Mouse (Mus musculus) monocyte, adult 2 months (primary cell): ENCODE measurements at regions not wholly inside any gene's neighbourhood (a gene's known extent, or its start where the extent isn't known, plus 50 kb on each side); places are given as distances from the start of the nearest gene placed in this dataset.

Source experiments
- DNase-seq, 2 experiments: peaks; one replicate each; pipeline ENCODE4 v3.0.0; 2022; ENCODE audit warnings: low spot score in 2 of 2, low read depth in 1 of 2

DNA sequence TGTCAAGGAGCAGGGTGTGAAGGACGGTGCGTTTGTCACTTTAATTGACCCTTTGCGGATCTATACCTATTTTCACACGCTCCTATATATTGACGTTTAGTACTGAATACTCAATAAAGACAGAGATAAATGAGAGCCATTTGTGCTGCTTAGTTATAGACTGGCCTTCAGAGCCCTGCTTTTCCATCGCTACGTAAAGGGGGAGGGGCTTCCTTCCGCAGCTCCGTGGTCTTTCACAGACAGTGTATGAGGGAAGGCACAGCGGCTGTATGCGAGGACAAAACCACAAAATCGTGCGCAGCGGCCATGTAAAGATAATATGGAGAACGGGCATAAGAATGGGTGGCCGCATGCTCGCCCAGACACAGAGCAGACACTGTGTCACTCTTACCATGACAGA lies 58.4 kb upstream of the Pced1b start:
- DNase-seq, result no peak

DNA sequence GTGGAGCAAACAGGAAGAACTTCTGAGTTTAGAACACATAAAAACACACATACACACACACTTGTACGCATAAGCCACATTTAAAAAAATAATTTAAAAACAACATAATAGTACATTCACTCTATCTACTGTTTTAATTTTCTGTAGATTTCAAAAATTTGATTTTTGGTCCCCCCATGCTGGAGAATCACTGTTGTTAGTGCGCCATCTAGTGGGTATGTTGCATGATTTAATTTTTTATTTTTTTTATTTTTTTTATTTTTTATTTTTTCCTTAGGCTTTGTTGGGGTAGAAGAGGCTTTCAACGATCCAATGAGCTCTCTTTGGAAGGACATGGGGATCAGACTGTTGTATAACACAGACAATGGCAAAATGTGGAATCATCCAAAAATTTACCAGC lies 59.1 kb upstream of the Pced1b start:
- no peak for DNase-seq

DNA sequence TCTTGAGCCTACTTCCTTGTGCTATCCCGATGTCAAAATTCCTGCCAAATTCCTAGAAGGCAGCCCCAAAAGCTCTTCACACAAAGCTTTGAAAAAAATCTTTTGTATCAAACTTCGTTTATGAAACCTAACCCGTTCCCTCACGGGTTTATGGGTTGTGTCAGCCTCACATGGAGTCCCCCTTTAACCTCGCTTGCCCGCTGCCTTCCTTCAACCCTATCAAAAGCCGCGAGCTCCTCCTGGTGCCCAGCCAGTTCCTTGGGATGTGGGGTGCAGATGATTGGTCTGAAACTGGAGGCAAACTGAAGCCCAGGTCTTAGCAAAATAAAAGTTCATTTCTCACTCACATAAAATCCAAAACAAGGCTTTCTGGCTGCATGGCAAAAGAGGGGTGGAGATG lies 60.9 kb upstream of the Pced1b start:
- DNase-seq, result no peak

DNA sequence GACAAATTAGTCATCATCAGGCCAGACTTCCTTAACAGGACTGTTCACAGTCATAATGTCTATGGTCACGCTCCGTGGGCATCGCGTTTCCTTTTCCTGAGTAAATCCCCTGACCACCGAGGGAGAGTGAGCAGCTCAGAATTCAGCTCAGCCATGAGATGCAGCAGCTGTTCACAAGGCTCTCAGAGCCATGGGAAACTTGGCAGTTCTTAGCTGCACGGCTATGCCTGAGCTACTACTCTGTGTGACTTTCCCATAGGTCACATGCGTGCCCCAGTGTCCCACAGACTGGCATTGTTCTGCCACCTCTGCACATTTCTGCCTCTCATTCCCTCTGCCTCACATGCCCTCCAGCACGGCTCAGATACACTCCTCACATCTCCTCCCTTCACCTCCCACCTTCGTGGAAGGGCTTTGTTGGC lies 64.3 kb upstream of the Pced1b start:
- DNase-seq, result no peak

DNA sequence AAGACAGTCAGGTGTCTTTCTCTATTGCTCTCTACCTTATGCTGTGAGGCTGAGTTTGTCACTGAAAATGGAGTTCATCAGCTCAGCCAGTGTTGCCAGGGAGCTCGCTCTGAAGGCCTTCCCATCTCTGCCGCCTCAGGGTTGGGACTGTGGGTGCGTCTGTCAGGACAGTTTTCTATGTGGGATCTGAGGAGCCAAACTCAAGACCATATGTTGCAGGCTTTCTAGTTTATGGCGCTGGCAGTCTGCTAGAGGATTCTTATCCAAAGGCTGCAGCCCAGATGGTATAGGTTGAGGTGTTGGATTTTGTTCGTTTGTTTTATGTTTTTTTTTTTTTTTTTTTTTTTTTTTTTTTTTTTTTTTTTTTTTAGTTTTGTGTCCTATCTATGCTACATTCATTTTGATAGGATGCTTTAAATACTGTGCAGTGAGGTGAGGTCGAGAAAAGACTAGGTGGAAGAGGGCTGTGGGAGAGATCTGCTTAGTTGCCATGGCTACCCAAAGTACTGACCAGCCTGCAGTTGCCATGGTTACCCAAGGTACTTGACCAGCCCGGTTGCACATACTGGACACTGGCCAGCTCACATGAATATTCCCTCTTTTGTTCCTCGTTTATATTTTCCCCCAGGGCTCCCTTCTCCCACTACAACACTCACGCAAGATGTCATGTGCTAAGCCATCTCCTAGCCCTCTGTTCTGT lies 65.8 kb upstream of the Pced1b start:
- no peak for DNase-seq

DNA sequence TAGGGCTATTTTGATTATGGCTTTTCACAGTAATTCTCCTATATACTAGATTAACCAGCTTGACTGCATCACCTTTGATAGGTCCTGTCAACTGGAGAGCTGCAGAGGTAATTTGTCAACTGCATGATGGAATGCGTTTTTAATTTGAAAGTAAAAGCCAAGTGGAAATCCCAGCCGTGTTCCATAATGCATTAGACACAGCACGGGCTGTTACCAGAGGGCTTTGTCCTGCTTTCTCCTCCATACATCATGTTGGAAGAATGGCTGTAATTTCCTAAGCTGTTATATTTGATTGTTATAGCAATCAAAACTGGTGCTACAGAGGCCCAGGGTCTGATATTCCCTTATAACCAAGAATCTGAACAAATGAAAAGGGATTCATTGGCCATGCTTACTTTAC lies 68.6 kb upstream of the Pced1b start:
- DNase-seq, result no peak

DNA sequence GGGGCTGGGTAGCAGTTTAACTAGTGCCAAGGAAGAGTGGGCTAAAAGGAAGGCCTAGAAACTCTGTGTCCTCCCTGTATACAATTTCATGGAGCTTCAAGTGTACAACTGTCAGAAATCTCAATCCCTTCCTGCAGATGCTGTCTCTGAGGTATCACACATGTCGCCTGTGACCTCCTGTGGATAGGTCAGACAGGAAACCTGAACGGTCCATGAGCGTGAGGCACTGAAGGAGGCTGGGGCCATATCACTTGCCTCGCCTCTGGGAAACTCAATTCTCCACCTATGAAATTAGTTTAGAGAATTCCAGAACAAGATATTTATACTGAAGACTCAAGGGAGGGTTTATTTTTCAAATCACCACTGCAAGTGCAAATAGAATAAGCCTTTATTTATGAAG lies 69.1 kb upstream of the Pced1b start:
- no peak for DNase-seq

DNA sequence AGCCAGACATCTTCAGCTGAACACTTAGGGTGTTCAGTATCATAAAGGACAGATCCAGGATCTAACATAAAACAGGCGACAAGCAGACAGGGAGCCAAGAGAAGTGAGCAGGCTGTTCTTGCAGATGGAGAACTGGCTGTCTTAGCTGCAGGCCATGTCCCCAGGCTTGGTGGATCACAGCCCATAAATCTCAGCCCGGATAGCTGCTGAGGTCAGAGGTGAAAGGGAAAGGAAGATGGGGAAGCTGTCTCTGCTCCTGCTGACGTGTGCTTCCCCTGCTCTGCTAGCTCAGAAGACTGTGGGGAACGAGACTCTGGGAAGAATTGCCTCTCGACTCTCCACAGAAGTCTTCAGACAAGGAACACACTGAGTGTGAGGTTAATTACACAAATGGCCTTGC lies 71.9 kb upstream of the Pced1b start:
- no peak for DNase-seq

DNA sequence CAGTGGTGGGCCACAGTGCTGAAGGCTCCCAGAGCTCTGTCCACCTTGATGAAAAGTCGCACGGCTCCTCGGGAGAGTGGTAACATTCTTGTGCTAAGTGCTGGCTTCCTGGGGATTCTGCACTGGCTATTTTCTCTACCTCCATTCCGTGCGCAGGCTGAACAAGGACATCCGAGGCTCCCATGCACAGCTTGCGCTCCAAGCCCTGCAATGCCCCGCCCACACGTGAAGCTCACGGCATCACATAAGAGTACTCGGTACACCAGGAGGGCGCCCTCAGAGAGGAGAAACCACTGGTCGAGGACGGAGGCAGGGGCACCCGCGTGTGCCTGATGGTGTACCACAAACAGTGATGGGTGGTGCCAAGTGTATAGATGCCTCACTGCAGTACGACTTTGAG lies 73.7 kb upstream of the Pced1b start:
- DNase-seq, result no peak

DNA sequence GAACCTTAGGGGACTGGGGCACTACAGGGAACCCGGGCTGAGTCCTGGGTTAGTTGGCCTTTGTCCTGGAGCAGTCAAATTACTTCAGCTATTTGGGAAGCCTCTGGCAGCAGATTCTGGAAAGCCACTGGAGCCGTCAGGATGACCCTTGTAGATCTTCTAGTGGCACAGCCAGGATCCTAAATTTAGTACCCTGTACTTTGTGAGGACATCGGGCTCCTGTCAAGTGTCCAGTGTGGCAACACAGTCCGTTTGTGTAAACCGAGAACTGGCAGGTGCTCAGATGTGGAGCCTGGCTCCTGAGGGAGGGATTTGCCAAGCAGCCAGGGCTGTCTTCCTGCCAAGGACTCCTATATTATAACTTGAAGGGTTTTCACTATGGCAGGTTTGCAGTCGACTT lies 76.8 kb upstream of the Pced1b start:
- DNase-seq, result no peak

DNA sequence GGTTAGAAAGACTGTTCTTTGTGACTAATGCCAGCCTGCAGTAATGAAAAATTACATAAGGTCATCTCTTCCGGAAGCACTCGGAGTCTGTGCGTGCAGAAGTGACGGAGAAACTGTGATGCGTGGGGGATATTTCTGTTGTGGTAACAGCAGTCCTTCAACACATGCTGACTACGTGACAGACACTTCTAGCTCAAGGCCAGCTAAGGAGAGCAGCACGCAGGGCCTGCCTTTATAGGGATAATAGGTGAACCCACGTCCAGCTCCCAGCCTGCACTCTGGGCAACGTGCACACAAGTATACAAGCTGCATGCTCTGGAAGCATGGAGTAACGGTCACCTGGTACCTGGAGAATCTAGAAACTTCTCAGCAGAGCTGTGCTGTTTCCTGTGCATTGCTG lies 77.5 kb upstream of the Pced1b start:
- DNase-seq, result no peak

DNA sequence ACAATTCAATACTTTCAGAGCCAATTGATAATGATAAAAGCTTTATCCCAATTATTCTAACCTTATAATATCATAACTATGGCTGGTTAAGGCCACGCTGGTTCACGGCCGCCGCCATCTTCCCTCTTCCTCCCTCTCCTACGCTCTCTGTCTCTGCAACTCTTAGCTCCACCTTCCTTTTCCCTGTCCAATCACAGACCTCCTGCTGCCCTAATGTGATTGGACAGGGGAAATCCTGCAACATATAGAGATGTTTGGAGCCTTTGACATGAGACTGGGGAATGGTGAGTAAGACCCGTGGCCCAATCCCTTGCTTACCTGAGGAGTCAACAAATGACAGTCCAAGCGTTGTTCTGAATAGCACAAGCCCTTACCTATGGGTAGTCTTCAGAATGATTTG lies 79.8 kb upstream of the Pced1b start:
- no peak for DNase-seq

DNA sequence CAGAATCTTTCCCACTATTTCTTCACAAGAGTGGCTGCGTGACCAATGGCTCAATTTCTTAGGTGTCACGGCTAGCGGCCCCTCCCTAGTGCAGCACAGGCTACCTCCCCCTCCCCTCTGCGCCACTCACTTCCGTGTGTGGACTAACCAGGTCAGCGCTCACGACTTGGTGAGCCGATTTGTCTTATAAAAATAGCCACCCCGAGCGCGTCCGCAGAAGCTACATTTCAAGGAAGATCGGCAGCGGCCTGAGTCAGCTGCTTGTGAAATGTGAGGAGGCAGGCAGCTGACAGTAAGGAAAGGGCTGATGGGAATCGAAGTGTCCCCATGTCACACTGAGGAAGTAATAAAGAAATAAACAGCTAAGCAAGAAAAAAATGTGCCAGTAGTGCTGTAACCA lies 82.3 kb upstream of the Pced1b start:
- DNase-seq, result no peak

DNA sequence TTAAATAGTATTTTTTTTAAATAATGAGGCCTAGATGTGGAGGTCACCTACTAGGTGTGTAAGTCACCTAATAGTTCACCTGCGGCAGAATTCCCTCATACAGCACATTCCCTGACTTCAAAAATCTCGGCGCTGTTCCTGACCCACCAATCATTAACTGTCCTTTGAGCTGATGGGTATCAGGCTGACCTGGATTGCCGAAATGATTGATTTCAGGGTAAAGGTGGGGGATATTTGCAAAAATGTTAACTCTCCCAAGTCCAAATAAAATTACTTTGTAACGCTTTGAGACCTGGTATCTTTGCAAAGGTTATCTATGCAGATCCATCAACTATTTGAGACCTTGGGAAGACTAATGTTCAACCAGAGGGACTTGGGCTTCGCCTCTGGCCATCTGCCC lies 82.9 kb upstream of the Pced1b start:
- DNase-seq, result no peak

DNA sequence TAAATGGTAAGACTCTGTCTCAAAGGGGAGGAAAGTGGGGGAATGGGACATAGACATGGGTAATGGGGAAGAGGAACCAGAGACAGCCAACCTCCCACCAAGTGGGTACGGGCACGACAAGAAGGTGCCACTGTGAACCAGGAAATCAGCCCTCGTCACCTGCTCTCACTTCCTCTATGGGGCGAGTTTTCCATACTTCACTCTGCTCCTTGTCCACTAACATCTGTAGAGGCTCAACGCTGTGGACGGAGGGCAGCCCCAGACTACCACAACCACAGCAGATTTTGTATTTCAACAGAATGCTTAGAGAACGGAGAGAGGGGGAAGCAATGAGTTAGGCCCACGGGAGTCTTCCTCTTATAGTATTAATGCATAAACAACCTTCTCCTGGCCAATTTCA lies 83.8 kb upstream of the Pced1b start:
- peak in 1 of 2 experiments; percentile 3 for DNase-seq

DNA sequence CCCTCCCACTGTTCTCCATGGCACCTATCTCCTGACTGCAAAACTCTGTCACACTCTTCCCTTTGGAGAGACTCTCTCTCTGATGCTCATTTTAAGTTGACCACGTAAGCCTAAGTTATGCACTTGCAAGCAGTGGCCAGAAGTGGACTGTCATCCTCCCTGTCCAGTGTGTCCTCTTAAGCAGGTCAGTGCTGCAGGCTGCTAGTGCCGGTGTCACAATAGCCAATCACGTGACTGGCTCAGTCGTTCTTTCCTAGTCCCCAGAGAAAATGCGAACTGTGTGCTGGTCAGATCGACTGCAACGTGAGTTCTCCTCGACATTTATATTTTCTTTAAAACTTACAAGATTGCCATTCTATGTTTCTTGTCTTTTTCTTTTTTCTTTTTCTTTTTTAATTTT lies 84.6 kb upstream of the Pced1b start:
- DNase-seq, result no peak

DNA sequence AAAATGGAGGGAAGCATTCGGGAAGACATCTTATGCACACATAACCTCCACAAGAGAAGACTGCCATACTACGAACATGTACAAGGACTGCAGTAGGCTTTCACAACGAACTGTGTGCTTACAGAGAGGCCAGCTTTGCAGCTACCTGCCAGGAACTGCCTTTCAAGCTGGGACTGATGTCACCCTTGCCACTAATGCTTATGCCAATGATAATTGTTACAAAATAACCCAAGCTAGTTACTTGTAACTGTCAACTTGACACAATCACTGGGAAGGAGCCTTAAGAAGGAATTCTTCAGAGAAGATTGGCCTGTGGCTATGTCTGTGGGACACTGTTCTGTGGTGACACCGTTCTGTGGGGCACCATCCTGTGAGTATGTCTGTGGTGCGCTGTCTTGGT lies 85.4 kb upstream of the Pced1b start:
- no peak for DNase-seq

DNA sequence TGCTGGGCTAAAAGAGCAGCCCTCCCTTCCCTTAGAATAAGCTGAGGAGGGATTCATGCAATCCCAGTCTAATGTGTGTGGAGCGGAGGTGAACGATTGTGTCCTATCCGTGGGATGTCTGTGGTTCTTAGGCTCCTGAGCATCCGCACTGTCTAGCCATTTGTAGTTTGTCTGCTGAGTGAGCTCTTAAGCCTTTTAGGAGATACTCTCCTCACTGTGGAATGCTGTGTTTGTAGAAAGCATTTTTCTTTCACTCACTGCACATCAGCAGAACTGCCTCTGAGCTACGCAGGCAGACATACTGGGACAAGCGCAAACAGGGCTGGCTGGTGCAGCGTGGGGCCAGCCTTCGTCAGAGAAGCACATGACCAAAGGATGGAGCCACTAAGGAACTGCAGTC lies 94.6 kb upstream of the Pced1b start:
- no peak for DNase-seq

DNA sequence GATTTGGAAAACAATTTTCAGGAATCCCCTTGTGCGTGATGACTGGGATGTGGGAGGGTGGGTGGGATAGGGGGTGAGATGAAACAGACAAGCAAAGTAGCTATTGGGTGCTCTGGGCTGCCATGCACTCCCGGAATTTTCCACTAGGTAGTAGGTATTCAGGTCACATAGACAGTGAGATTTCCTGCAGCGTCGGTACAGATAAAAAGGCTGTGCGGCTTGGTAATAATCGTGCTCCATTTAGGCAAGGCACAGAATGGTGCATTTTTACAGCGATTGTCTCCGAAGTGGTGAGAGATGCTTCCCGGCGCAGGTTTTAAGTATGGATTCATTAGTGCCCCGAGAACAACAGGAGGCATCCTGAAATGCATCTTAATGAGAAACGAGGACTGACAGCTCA lies 95.1 kb upstream of the Pced1b start:
- no peak for DNase-seq

DNA sequence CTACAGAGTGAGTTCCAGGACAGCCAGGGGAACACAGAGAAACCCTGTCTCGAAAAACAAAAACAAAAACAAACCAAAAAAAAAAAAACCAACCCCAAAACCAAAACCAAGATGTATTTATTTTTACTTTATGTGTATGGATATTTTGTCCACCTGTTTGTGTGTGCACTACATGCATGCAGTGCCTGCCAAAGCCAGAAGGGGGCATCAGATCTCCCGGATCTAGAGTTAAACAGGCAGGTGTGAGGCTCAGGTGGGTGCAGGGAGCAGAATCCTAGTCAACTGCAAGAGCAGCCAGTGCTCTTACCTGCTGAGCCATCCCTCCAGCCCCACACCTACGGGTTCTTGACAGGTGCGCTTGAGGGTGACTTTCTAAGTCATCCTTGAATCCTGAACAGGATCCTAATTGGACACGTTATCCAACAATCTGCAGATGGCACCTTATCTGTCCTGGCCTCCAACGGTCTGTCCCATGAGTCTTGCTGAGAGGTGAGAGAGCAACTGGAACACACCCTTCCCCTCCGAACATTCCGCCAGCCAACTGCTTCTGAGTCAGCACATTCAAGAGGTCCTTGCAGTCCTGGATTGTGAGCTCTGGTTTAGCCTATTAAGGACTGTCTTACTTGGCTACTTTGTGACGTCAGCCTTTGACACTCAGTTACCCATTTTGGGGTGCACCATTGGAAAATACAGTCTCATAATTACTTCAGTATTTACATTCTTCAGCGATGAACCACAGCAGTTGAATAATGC lies 95.4 kb upstream of the Slc38a4 start:
- DNase-seq, result no peak

DNA sequence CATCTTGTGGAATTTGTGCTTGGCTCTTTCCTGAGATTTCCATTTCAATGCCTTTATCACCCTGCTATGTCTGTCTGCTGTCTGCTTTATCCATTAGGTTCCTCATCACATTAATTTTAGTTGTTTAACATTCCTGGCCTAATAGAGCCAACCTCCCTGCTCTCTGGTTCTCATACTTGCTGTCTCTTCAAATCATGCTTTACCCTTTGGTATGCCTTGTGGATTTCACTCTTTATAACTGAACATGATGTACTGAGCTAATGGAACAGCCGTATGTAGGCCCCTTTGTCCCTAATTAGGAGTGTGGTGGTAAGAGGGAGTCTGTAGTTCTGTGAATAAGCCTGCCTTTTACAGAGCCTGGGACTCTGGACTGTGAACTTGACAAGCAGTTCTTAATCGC lies 86.2 kb upstream of the Slc38a4 start:
- no peak for DNase-seq

DNA sequence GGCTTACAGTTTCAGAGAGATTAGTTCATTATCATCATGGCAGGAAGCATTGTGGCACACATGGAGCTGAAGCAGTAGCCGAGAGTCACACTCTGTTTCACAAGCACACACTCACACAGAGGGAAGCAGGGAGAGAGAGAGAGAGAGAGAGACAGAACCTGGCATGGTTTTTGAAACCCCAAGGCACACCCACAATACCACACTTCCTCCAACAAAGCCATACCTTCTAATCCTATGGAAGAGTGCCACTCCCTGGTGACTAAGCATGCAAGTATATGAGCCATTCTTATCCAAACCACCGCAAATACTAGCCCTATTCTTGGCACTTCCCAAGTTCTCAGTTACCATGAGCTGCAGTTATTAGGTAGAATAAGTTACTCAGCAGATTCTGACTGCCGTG lies 82.5 kb upstream of the Slc38a4 start:
- DNase-seq, result no peak

DNA sequence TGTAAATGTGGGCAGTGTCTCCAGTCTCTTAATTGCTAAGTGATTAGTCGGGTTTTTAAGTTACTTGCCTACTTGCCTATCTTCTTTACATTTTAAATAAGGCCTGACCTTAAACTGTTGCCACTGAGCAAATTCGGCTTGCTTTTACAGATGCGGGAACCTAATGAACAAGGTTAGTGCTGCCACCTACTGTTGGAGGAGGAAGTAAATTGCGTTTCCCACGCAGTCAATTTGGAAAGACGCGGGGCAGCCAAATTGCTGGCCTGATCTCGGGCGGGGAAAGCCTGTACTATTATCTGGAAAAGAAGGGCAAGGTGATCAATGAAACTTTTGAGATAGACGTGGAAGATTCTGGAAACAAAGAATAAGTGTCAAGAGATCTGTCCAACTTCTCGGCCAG lies 79.5 kb upstream of the Slc38a4 start:
- no peak for DNase-seq
